Mouse (Mus musculus): ENCODE results near the gene Hagh.

DNA sequence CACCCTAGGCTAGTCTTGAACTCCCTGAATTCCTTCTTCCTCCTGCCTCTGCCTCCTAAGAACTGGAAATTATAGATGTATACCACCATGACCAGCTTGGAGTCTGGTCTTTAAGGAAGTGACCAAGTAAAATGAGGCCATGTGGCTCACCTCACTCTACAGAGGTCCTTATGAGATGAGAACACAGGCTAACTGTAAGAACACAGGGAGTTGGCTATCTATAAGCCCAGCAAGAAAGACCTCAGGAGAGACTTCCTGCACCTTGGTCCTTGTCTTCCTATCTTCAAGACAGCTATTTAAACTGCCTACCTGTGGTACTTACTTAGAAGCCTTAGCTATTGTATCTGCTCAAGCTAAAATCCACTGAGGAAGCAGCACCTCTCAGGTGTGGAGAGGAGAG lies 74.0 kb downstream of the Hagh start:
- no peak for TF ChIP-seq CTCF (IDR thresholded peaks at IDR 0.05; ENCODE audit: insufficient read depth, low read depth, low read length)
- TF ChIP-seq POLR2A (IDR thresholded peaks at IDR 0.05; ENCODE audit: insufficient read depth, low read depth, low read length) = no peak
